Mouse (Mus musculus): ENCODE measurements at regions not wholly inside any gene's neighbourhood (a gene's known extent, or its start where the extent isn't known, plus 50 kb on each side); places are given as distances from the start of the nearest gene placed in this dataset.

- DNase-seq (ENCODE audit: low read depth, low spot score): no peak
- Histone ChIP-seq H3K9ac (ENCODE audit: insufficient read depth, low read depth, low read length, poor library complexity, severe bottlenecking) (no peak overlapping the region), H3K4me3 (ENCODE audit: insufficient read depth in 1 of 2, low read depth in 1 of 2, low read length in 2 of 2, poor library complexity in 1 of 2, severe bottlenecking in 1 of 2) (no peak overlapping the region), H3K9me3 (ENCODE audit: control insufficient read depth, insufficient read depth, low read depth, low read length) (no peaks in the 10 kb centered on the region), H3K4me1 (ENCODE audit: control insufficient read depth in 2 of 2, insufficient read depth in 2 of 2, low read length in 2 of 2, poor library complexity in 1 of 2) (peaks cover 0 to 6% of the 10 kb centered on the region in 2 experiments; a peak in 1 of 4 replicates), H3K36me3 (ENCODE audit: control insufficient read depth, insufficient read depth, low read length, poor library complexity, severe bottlenecking) (no peaks in the 10 kb centered on the region), H3K27ac (ENCODE audit: insufficient read depth, low read depth, low read length, poor library complexity, severe bottlenecking) (no peak overlapping the region)
- no peak for TF ChIP-seq CHD2 (IDR thresholded peaks at IDR 0.05; ENCODE audit: low read depth, low read length)
- no peak for TF ChIP-seq HCFC1 (IDR thresholded peaks at IDR 0.05; ENCODE audit: borderline replicate concordance, insufficient read depth, low read length)
- no peak for TF ChIP-seq ZNF384 (IDR thresholded peaks at IDR 0.05; ENCODE audit: low read depth, low read length)
- no peak for TF ChIP-seq ZC3H11A (IDR thresholded peaks at IDR 0.05; ENCODE audit: borderline replicate concordance, low read depth, low read length)
- no peak for TF ChIP-seq MAFK (IDR thresholded peaks at IDR 0.05; ENCODE audit: insufficient read depth, low read depth, low read length)
- in situ Hi-C loops (cut with MboI; ENCODE audit: low sequenced_read_pairs in 2 of 2, unreplicated experiment in 2 of 2): loop anchor here in 1 of 2 experiments (25.0 kb wide), 1 partner anchor 583 kb away; no protein-coding TSS in a partner anchor
Observed at GRCm38 (mm10) chr12:12995061-12995973, 53.6 kb upstream of the Mycn start.

GRCm38 (mm10) chr12:12993894-12994714 lies 52.4 kb upstream of the Mycn start:
- TF ChIP-seq MAFK (IDR thresholded peaks at IDR 0.05; ENCODE audit: insufficient read depth, low read depth, low read length): no peak
- no peak for TF ChIP-seq CHD2 (IDR thresholded peaks at IDR 0.05; ENCODE audit: low read depth, low read length)
- TF ChIP-seq ZC3H11A (IDR thresholded peaks at IDR 0.05; ENCODE audit: borderline replicate concordance, low read depth, low read length): no peak
- no peak for TF ChIP-seq HCFC1 (IDR thresholded peaks at IDR 0.05; ENCODE audit: borderline replicate concordance, insufficient read depth, low read length)
- TF ChIP-seq ZNF384 (IDR thresholded peaks at IDR 0.05; ENCODE audit: low read depth, low read length): no peak
- Histone ChIP-seq H3K36me3 (ENCODE audit: control insufficient read depth, insufficient read depth, low read length, poor library complexity, severe bottlenecking) (no peaks in the 10 kb centered on the region), H3K4me3 (ENCODE audit: insufficient read depth in 1 of 2, low read depth in 1 of 2, low read length in 2 of 2, poor library complexity in 1 of 2, severe bottlenecking in 1 of 2) (no peak overlapping the region), H3K9ac (ENCODE audit: insufficient read depth, low read depth, low read length, poor library complexity, severe bottlenecking) (no peak overlapping the region), H3K9me3 (ENCODE audit: control insufficient read depth, insufficient read depth, low read depth, low read length) (no peaks in the 10 kb centered on the region), H3K27ac (ENCODE audit: insufficient read depth, low read depth, low read length, poor library complexity, severe bottlenecking) (no peak overlapping the region), H3K4me1 (ENCODE audit: control insufficient read depth in 2 of 2, insufficient read depth in 2 of 2, low read length in 2 of 2, poor library complexity in 1 of 2) (peaks cover 0 to 6% of the 10 kb centered on the region in 2 experiments; a peak in 1 of 4 replicates)
- DNase-seq (ENCODE audit: low read depth, low spot score): no peak
- in situ Hi-C loops (cut with MboI; ENCODE audit: low sequenced_read_pairs in 2 of 2, unreplicated experiment in 2 of 2): loop anchor here in 1 of 2 experiments (25.0 kb wide), 1 partner anchor 582 kb away; no protein-coding TSS in a partner anchor

All from ES-E14 (cell line).